Mouse (Mus musculus) midbrain, embryonic 11.5 days (tissue): ENCODE data around the gene Sema3e. TPM values are rescaled to one million over a fixed set of nuclear protein-coding genes. Genes with fewer than 3 reads are reported as not detected.

ENCODE experiments used
- ATAC-seq: fragments of 200-750 bp; cut with Nextera tagmentation; 2 replicates; pipeline ENCODE4 v1.8.0; 2017; ENCODE audit warnings: moderate TSS enrichment, moderate library complexity; ENCODE audit not compliant: low FRiP score
- DNase-seq: peaks from one replicate; pipeline ENCODE4 v3.0.0; 2015; ENCODE audit warnings: low spot score; ENCODE audit errors: missing footprints
- H3K27ac ChIP-seq: fragments of 300-500 bp; sonication (generic); 2 replicates; pipeline ENCODE4 v1.5.1; 2014; ENCODE audit warnings: low read depth, low read length
- H3K27me3 ChIP-seq: fragments of 300-500 bp; sonication (generic); 2 replicates; pipeline ENCODE4 v1.6.1; 2014; ENCODE audit warnings: mild to moderate bottlenecking, low read length, moderate library complexity, mixed read lengths; ENCODE audit not compliant: control insufficient read depth, insufficient read depth
- H3K36me3 ChIP-seq: fragments of 300-500 bp; sonication (generic); 2 replicates; pipeline ENCODE4 v1.6.1; 2014; ENCODE audit warnings: mild to moderate bottlenecking, low read length, moderate library complexity, mixed read lengths; ENCODE audit not compliant: control insufficient read depth, insufficient read depth
- H3K4me1 ChIP-seq: fragments of 300-500 bp; sonication (generic); 2 replicates; pipeline ENCODE4 v1.6.1; 2014; ENCODE audit warnings: low read length; ENCODE audit not compliant: control insufficient read depth, insufficient read depth
- H3K4me2 ChIP-seq: fragments of 300-500 bp; sonication (generic); 2 replicates; pipeline ENCODE4 v1.6.1; 2014; ENCODE audit warnings: mild to moderate bottlenecking, moderate library complexity
- H3K4me3 ChIP-seq: fragments of 300-500 bp; sonication (generic); 2 replicates; pipeline ENCODE4 v1.5.1; 2014; ENCODE audit warnings: low read depth, low read length
- H3K9ac ChIP-seq: fragments of 300-500 bp; sonication (generic); 2 replicates; pipeline ENCODE4 v1.6.1; 2014; ENCODE audit warnings: low read length
- H3K9me3 ChIP-seq: fragments of 300-500 bp; sonication (generic); 2 replicates; pipeline ENCODE4 v1.6.1; 2016; ENCODE audit warnings: low read length; ENCODE audit not compliant: control insufficient read depth
- WGBS: fragments of 180-500 bp; shearing (Covaris S2); extraction: QIAGEN DNeasy Blood & Tissue Kit; methylation state at CpG from one replicate; pipeline ENCODE4 v1.1.7; 2014; 5-methylcytosine and 5-hydroxymethylcytosine counted together
- polyA plus RNA-seq: library from polyadenylated mRNA; unstranded; fragments of >200 nt; fragmentation: Nextera tagmentation; extraction: Ambion mirVana; gene quantifications from 2 replicates; pipeline ENCODE4 v1.2.1, GENCODE M21; 2014

Sema3e gene
- polyA plus RNA-seq, 1 experiment from 2014 or later, result 1.8 TPM

GRCm38 (mm10) chr5:13992734-13993396 is 32.2 kb upstream of the Sema3e start:
- H3K9ac ChIP-seq, result no peak overlapping the region
- H3K27ac ChIP-seq, result no peak overlapping the region
- DNase-seq, result no peak
- H3K4me1 ChIP-seq, result no peaks in the 10 kb centered on the region
- no peaks in the 10 kb centered on the region for H3K36me3 ChIP-seq
- ATAC-seq, result no peak
- 78% methylated on average over 11 of the region's 11 CpGs for WGBS
- no peak overlapping the region for H3K4me3 ChIP-seq
- no peak overlapping the region for H3K4me2 ChIP-seq
- H3K27me3 ChIP-seq, result no peaks in the 10 kb centered on the region
- H3K9me3 ChIP-seq, result no peaks in the 10 kb centered on the region

DNA sequence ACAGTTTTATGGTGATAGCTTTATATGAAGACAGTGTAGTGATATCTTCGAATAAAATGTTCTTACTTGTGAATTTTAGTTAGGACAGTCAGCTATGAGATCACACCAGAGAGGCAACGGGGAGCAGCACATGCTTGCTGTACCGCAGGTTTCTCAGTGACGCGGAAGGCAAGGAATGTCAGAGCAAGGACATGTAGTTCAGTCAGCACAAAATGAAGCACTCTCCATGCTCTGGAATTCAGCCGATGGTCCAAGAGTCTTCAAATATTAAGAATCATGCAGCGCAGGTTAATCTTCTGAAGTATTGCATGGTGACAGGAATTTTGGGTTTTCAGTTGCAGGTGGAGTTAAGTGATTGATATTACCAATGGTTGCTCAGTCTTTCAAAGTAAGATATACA is 3.3 kb downstream of the Sema3e start:
- no peak overlapping the region for H3K4me3 ChIP-seq
- H3K27me3 ChIP-seq, result peaks cover 2% of the 10 kb centered on the region; the same call in 1 of the 2 replicates
- no peak for ATAC-seq
- WGBS, result 94% methylated on average over 7 of the region's 7 CpGs
- no peaks in the 10 kb centered on the region for H3K36me3 ChIP-seq
- no peak overlapping the region for H3K9ac ChIP-seq
- H3K4me1 ChIP-seq, result peaks cover 5% of the 10 kb centered on the region
- DNase-seq, result no peak
- H3K4me2 ChIP-seq, result no peak overlapping the region
- H3K9me3 ChIP-seq, result no peaks in the 10 kb centered on the region
- H3K27ac ChIP-seq, result no peak overlapping the region

DNA sequence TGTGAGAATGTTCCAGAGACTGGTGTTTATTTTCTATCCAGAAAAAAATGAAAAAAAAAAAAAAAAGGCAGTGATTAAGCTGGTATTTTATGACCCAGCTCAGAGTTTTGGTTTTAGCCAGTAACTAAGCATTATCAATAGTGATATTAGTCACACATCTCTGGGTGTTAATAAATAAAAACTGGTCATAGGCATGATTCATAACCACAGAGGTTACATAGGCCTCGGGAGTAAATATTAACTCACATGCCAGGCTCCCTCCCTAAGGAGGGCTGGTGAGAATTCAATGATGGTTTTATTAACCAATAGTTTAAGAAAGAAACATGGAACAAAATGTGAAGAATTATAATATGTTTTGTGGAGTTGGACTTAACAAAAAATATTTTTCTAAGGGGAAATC is 5.7 kb downstream of the Sema3e start:
- whole genome bisulfite sequencing, result 87% methylated on average over 1 of the region's 1 CpGs
- no peak for DNase-seq
- no peaks in the 10 kb centered on the region for H3K36me3 ChIP-seq
- peaks cover under 1% of the 10 kb centered on the region; the same call in 1 of the 2 replicates for H3K27me3 ChIP-seq
- H3K4me1 ChIP-seq, result peaks cover 3% of the 10 kb centered on the region
- H3K4me2 ChIP-seq, result no peak overlapping the region
- no peak overlapping the region for H3K4me3 ChIP-seq
- ATAC-seq, result no peak
- no peak overlapping the region for H3K9ac ChIP-seq
- H3K9me3 ChIP-seq, result no peaks in the 10 kb centered on the region
- H3K27ac ChIP-seq, result no peak overlapping the region

DNA sequence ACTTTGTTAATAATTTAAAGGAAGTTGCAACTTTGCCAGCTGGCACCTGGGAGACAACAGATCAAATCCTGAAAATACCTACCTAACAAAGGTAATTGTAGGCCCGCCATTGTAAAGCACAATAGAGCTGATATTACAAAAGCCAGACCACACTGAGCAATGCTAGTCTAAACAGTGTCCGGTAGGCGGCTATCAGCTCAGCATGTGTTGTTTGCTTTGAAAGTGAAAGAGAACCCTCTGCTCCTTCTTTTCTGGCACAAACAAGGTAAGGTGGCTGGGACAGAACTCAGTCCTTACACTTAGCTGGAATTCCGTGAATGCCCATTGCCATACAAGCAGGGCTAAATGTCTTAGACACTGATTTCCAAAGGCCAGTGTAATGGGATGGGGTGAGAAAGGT is 7.0 kb downstream of the Sema3e start:
- ATAC-seq, result no peak
- Histone ChIP-seq H3K9me3 (no peaks in the 10 kb centered on the region), H3K9ac (no peak overlapping the region), H3K27ac (no peak overlapping the region), H3K4me3 (no peak overlapping the region), H3K4me2 (no peak overlapping the region), H3K36me3 (no peaks in the 10 kb centered on the region), H3K4me1 (no peaks in the 10 kb centered on the region), H3K27me3 (no peaks in the 10 kb centered on the region)
- DNase-seq, result no peak
- 10% methylated on average over 4 of the region's 4 CpGs for WGBS

- Histone ChIP-seq H3K9ac (no peak overlapping the region), H3K27me3 (no peaks in the 10 kb centered on the region), H3K4me1 (no peaks in the 10 kb centered on the region), H3K36me3 (no peaks in the 10 kb centered on the region), H3K27ac (no peak overlapping the region), H3K4me3 (no peak overlapping the region), H3K4me2 (no peak overlapping the region), H3K9me3 (no peaks in the 10 kb centered on the region)
- 40% methylated on average over 3 of the region's 3 CpGs for WGBS
- ATAC-seq, result no peak
- DNase-seq, result no peak
Observed at GRCm38 (mm10) chr5:14033302-14033701, 8.2 kb downstream of the Sema3e start.

GRCm38 (mm10) chr5:14038813-14039496 is 13.9 kb downstream of the Sema3e start:
- Histone ChIP-seq H3K36me3 (no peaks in the 10 kb centered on the region), H3K27me3 (no peaks in the 10 kb centered on the region), H3K27ac (no peak overlapping the region), H3K9ac (no peak overlapping the region), H3K4me2 (peak overlapping the region; percentile 17; the same call in 1 of the 2 replicates), H3K9me3 (no peaks in the 10 kb centered on the region), H3K4me3 (no peak overlapping the region), H3K4me1 (peaks cover 3% of the 10 kb centered on the region; the same call in 1 of the 2 replicates)
- ATAC-seq (peak; percentile 87), DNase-seq (peak; percentile 86)
- WGBS, result 14% methylated on average over 9 of the region's 9 CpGs

- WGBS, result 11% methylated on average over 4 of the region's 4 CpGs
- Histone ChIP-seq H3K4me3 (no peak overlapping the region), H3K4me1 (peaks cover 3% of the 10 kb centered on the region; the same call in 1 of the 2 replicates), H3K27me3 (no peaks in the 10 kb centered on the region), H3K36me3 (no peaks in the 10 kb centered on the region), H3K4me2 (no peak overlapping the region), H3K9me3 (no peaks in the 10 kb centered on the region), H3K27ac (no peak overlapping the region), H3K9ac (no peak overlapping the region)
- DNase-seq (no peak), ATAC-seq (peak; percentile 55)
Observed at GRCm38 (mm10) chr5:14040208-14040607, 15.1 kb downstream of the Sema3e start.

DNA sequence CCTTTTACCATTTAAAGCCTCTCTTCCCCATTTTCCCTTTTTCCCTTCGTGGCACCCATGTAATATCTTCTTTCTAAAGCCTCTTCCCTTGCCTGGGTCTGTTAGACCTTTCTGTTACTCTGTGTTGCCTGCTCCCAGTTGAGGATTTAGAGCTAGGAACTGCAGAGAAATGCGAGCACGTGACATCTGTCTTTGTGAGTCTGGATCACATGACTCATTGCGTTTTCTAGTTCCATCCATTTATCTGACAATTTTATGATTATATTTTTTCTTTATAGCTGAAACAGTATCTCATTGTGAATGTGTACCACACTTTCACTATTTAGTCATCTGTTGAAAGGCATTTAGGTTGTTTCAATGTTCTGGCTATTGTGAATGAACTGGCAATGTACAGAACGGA is 18.0 kb downstream of the Sema3e start:
- H3K9me3 ChIP-seq, result no peaks in the 10 kb centered on the region
- no peak overlapping the region for H3K9ac ChIP-seq
- WGBS, result 84% methylated on average over 5 of the region's 5 CpGs
- no peak overlapping the region for H3K27ac ChIP-seq
- ATAC-seq (no peak), DNase-seq (no peak)
- peaks cover 3% of the 10 kb centered on the region; the same call in 1 of the 2 replicates for H3K4me1 ChIP-seq
- no peak overlapping the region for H3K4me2 ChIP-seq
- H3K36me3 ChIP-seq, result no peaks in the 10 kb centered on the region
- no peaks in the 10 kb centered on the region for H3K27me3 ChIP-seq
- no peak overlapping the region for H3K4me3 ChIP-seq

GRCm38 (mm10) chr5:14043983-14044382 is 18.9 kb downstream of the Sema3e start:
- WGBS, result 83% methylated on average over 6 of the region's 6 CpGs
- peaks cover 3% of the 10 kb centered on the region; the same call in 1 of the 2 replicates for H3K4me1 ChIP-seq
- H3K4me3 ChIP-seq, result no peak overlapping the region
- no peak overlapping the region for H3K4me2 ChIP-seq
- H3K9ac ChIP-seq, result no peak overlapping the region
- DNase-seq, result no peak
- H3K27ac ChIP-seq, result no peak overlapping the region
- H3K36me3 ChIP-seq, result no peaks in the 10 kb centered on the region
- H3K27me3 ChIP-seq, result no peaks in the 10 kb centered on the region
- H3K9me3 ChIP-seq, result no peaks in the 10 kb centered on the region
- no peak for ATAC-seq
